Mouse (Mus musculus): Measurements from ENCODE around the gene Tcf23. TPM values are rescaled to one million over a fixed set of nuclear protein-coding genes. Genes with fewer than 3 reads are reported as not detected.
A peak's percentile ranks its signal among the peaks of the same experiment; 100 is the strongest.

The Tcf23 gene
- polyA plus RNA-seq, 1 experiment = not detected

- peak overlapping the region; percentile 84 for H3K4me3 ChIP-seq (ENCODE audit: insufficient read depth, low read depth, low read length)
- peak overlapping the region; percentile 81; the same call in 1 of the 2 replicates for H3K27ac ChIP-seq (replicated peaks; ENCODE audit: low read depth, low read length)
- H3K4me1 ChIP-seq (ENCODE audit: control insufficient read depth, insufficient read depth, insufficient read length, low read length) = peaks cover 19% of the 10 kb centered on the region
These were observed 9.1 kb upstream of the Tcf23 start for GRCm38 (mm10) chr5:30959198-30959854.

- Histone ChIP-seq H3K4me3 (ENCODE audit: insufficient read depth, low read depth, low read length) (peak within 1 kb of the TSS; percentile 84), H3K4me1 (ENCODE audit: control insufficient read depth, insufficient read depth, insufficient read length, low read length) (peaks cover 19% of the 10 kb centered on the region), H3K27ac (replicated peaks; ENCODE audit: low read depth, low read length) (peak within 1 kb of the TSS; percentile 81)
These were observed 8.4 kb upstream of the Tcf23 start, which contains the start of gene Preb for GRCm38 (mm10) chr5:30959966-30960501. TSS of gene Preb (minus strand) at chr5:30960361.

- Histone ChIP-seq H3K4me3 (ENCODE audit: insufficient read depth, low read depth, low read length) (no peak overlapping the region), H3K27ac (replicated peaks; ENCODE audit: low read depth, low read length) (peak overlapping the region; percentile 77), H3K4me1 (ENCODE audit: control insufficient read depth, insufficient read depth, insufficient read length, low read length) (peaks cover 19% of the 10 kb centered on the region)
These were observed 7.6 kb upstream of the Tcf23 start for GRCm38 (mm10) chr5:30960814-30961213.

- no peak overlapping the region for H3K4me3 ChIP-seq (ENCODE audit: insufficient read depth, low read depth, low read length)
- H3K27ac ChIP-seq (replicated peaks; ENCODE audit: low read depth, low read length) = peak overlapping the region; percentile 76
- peaks cover 19% of the 10 kb centered on the region for H3K4me1 ChIP-seq (ENCODE audit: control insufficient read depth, insufficient read depth, insufficient read length, low read length)
These were observed 6.6 kb upstream of the Tcf23 start for GRCm38 (mm10) chr5:30961545-30962505.

- H3K27ac ChIP-seq (replicated peaks; ENCODE audit: low read depth, low read length) = no peak overlapping the region
- H3K4me3 ChIP-seq (ENCODE audit: insufficient read depth, low read depth, low read length) = no peak overlapping the region
- peaks cover 7% of the 10 kb centered on the region; the same call in 1 of the 2 replicates for H3K4me1 ChIP-seq (ENCODE audit: control insufficient read depth, insufficient read depth, insufficient read length, low read length)
These were observed 4.5 kb upstream of the Tcf23 start for GRCm38 (mm10) chr5:30963916-30964315.

- Histone ChIP-seq H3K27ac (replicated peaks; ENCODE audit: low read depth, low read length) (no peak overlapping the region), H3K4me3 (ENCODE audit: insufficient read depth, low read depth, low read length) (no peak overlapping the region)
These were observed 2.3 kb upstream of the Tcf23 start for GRCm38 (mm10) chr5:30966189-30966588.

GRCm38 (mm10) chr5:30969440-30969839 lies 978 bp downstream of the Tcf23 start:
- Histone ChIP-seq H3K4me3 (ENCODE audit: insufficient read depth, low read depth, low read length) (no peak overlapping the region), H3K27ac (replicated peaks; ENCODE audit: low read depth, low read length) (0 out of 2 replicates have a peak overlapping the region, but pooled peaks have one; percentile 7), H3K4me1 (ENCODE audit: control insufficient read depth, insufficient read depth, insufficient read length, low read length) (peaks cover 6% of the 10 kb centered on the region; the same call in 1 of the 2 replicates)

More at GRCm38 (mm10) chr5:30966189-30966588, 2.3 kb upstream of the Tcf23 start:
- peaks cover 7% of the 10 kb centered on the region; the same call in 1 of the 2 replicates for H3K4me1 ChIP-seq (ENCODE audit: control insufficient read depth, insufficient read depth, insufficient read length, low read length)

- H3K27ac ChIP-seq (replicated peaks; ENCODE audit: low read depth, low read length) = no peak overlapping the region
- H3K4me1 ChIP-seq (ENCODE audit: control insufficient read depth, insufficient read depth, insufficient read length, low read length) = peaks cover 1% of the 10 kb centered on the region; the same call in 1 of the 2 replicates
- H3K4me3 ChIP-seq (ENCODE audit: insufficient read depth, low read depth, low read length) = no peak overlapping the region
These were observed 6.6 kb downstream of the Tcf23 start for GRCm38 (mm10) chr5:30974870-30975656.

GRCm38 (mm10) chr5:30982357-30982756 lies 13.9 kb downstream of the Tcf23 start:
- no peak overlapping the region for H3K4me3 ChIP-seq (ENCODE audit: insufficient read depth, low read depth, low read length)
- H3K27ac ChIP-seq (replicated peaks; ENCODE audit: low read depth, low read length) = no peak overlapping the region
- H3K4me1 ChIP-seq (ENCODE audit: control insufficient read depth, insufficient read depth, insufficient read length, low read length) = no peaks in the 10 kb centered on the region

- H3K4me1 ChIP-seq (ENCODE audit: control insufficient read depth, insufficient read depth, insufficient read length, low read length) = no peaks in the 10 kb centered on the region
- no peak overlapping the region for H3K4me3 ChIP-seq (ENCODE audit: insufficient read depth, low read depth, low read length)
- H3K27ac ChIP-seq (replicated peaks; ENCODE audit: low read depth, low read length) = no peak overlapping the region
These were observed 24.7 kb downstream of the Tcf23 start for GRCm38 (mm10) chr5:30992980-30993676.

GRCm38 (mm10) chr5:30994074-30994473 lies 25.6 kb downstream of the Tcf23 start:
- Histone ChIP-seq H3K4me3 (ENCODE audit: insufficient read depth, low read depth, low read length) (no peak overlapping the region), H3K27ac (replicated peaks; ENCODE audit: low read depth, low read length) (no peak overlapping the region), H3K4me1 (ENCODE audit: control insufficient read depth, insufficient read depth, insufficient read length, low read length) (no peaks in the 10 kb centered on the region)

- Histone ChIP-seq H3K27ac (replicated peaks; ENCODE audit: low read depth, low read length) (no peak overlapping the region), H3K4me3 (ENCODE audit: insufficient read depth, low read depth, low read length) (no peak overlapping the region), H3K4me1 (ENCODE audit: control insufficient read depth, insufficient read depth, insufficient read length, low read length) (no peaks in the 10 kb centered on the region)
These were observed 26.6 kb downstream of the Tcf23 start for GRCm38 (mm10) chr5:30994910-30995635.

- Histone ChIP-seq H3K27ac (replicated peaks; ENCODE audit: low read depth, low read length) (no peak overlapping the region), H3K4me1 (ENCODE audit: control insufficient read depth, insufficient read depth, insufficient read length, low read length) (no peaks in the 10 kb centered on the region), H3K4me3 (ENCODE audit: insufficient read depth, low read depth, low read length) (no peak overlapping the region)
These were observed 29.8 kb downstream of the Tcf23 start for GRCm38 (mm10) chr5:30998306-30998705.
